Mouse (Mus musculus): ENCODE results near the gene Pik3cb.

DNA sequence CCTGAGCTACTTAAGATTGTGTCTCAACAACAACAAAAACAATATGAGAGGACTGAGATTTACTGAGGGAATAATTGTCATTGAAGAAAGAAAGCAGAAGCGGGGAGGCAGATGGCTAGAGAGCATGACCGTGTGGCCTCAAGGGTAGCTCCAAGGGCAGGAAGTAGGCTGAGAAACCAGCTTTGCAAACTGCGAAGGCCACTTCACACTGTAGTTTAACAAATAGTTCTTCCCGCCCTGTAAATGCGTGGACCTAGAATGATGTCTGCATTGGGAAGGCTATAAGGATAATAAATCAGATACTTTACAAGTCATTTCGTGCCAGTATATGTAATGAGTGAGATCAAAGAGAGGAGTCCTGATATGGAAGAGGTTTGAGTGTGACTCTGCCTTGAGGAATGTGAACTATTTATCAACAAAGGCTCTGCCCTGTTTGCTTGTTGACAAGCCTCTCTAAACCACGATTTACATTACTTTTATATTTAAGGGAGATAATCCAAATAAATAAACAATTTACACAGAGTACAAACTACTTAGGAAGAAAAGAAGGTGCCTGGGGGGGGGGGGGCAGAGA, 4.1 kb upstream of the Pik3cb start:
- TF ChIP-seq CTCF (IDR thresholded peaks at IDR 0.05; ENCODE audit: low read depth) (no peak), EP300 (optimal IDR thresholded peaks at IDR 0.05) (no peak)
